Comparison of ENCODE assay signal across 8 mouse cellular contexts in genomic region chr13:46571961-46572647, GRCm38 (mm10).
A peak's percentile ranks its signal among the peaks of the same experiment; 100 is the strongest.
DNase-seq lines count a peak whose midpoint lies in the region; ATAC-seq and TF ChIP-seq lines count a peak whose summit lies in the region.

No protein-coding gene starts in this region.

- intact Hi-C loops in heart, postnatal 36 days (cut with DNase I), result loop anchor here (5.0 kb wide), 2 partner anchors 50 to 145 kb away; no protein-coding TSS in a partner anchor

- no peaks in the 10 kb centered on the region for H3K36me3 ChIP-seq in kidney, embryonic 14.5 days (ENCODE audit: control insufficient read depth, insufficient read depth, low read length)

- no peak for DNase-seq in kidney, postnatal 36 days
- DNase-seq in brain, embryonic 18.5 days (ENCODE audit: low read depth, low spot score), result peak; percentile 65
- DNase-seq in frontal cortex, postnatal 14 days (ENCODE audit: low spot score in 2 of 2), result peak; percentile 34 to 41
- DNase-seq in heart, postnatal 36 days, result peak; percentile 44 to 67
- peak; percentile 5 for DNase-seq in lung, adult 2 months
- peak; percentile 31 for DNase-seq in right cerebral cortex, postnatal 25 days

- H3K4me1 ChIP-seq in kidney, embryonic 14.5 days (ENCODE audit: control insufficient read depth, insufficient read depth, low read length), result peaks cover 12% of the 10 kb centered on the region; the same call in 1 of the 2 replicates
- H3K4me1 ChIP-seq in lung, adult 2 months (ENCODE audit: control insufficient read depth, insufficient read depth, low read length), result peaks cover 12% of the 10 kb centered on the region

- no peak for TF ChIP-seq CTCF in lung, adult 2 months (IDR thresholded peaks at IDR 0.05; ENCODE audit: insufficient read depth, low read length)

- no peak for TF ChIP-seq POLR2A in lung, adult 2 months (IDR thresholded peaks at IDR 0.05; ENCODE audit: borderline replicate concordance, extremely low read depth, low read depth, low read length)

- peak overlapping the region; percentile 12; the same call in 1 of the 2 replicates for H3K4me2 ChIP-seq in kidney, embryonic 14.5 days (replicated peaks; ENCODE audit: low read depth, low read length)

- no peak overlapping the region for H3K9ac ChIP-seq in kidney, embryonic 14.5 days (ENCODE audit: low read depth, low read length)

- H3K9me3 ChIP-seq in kidney, embryonic 14.5 days (ENCODE audit: control insufficient read depth, low read length), result no peaks in the 10 kb centered on the region

- no peaks in the 10 kb centered on the region for H3K27me3 ChIP-seq in kidney, embryonic 14.5 days (ENCODE audit: control insufficient read depth, insufficient read depth, low read length)

- H3K27ac ChIP-seq in kidney, embryonic 14.5 days (ENCODE audit: low read depth, low read length), result no peak overlapping the region

- ATAC-seq in kidney, embryonic 14.5 days (ENCODE audit: low FRiP score, low TSS enrichment), result no peak
- ATAC-seq in megakaryocyte-erythroid progenitor cell, adult 5-6 weeks (replicated peaks; ENCODE audit: low FRiP score, low TSS enrichment, poor library complexity, severe bottlenecking), result no peak

- WGBS in kidney, embryonic 14.5 days, result 52% methylated on average over 11 of the region's 11 CpGs
- WGBS in lung, adult 2 months, result 28% methylated on average over 11 of the region's 11 CpGs

- no peak overlapping the region for H3K4me3 ChIP-seq in kidney, embryonic 14.5 days (ENCODE audit: low read length)
- no peak overlapping the region for H3K4me3 ChIP-seq in lung, adult 2 months (replicated peaks; ENCODE audit: extremely low read depth, low read depth, low read length)

Comparison
In these comparisons a context has a peak if more than half of its experiments do, and no peak if none do; other contexts are left out.
1. DNase-seq: peak in brain, embryonic 18.5 days (single experiment), frontal cortex, postnatal 14 days (2 of 2), heart, postnatal 36 days (2 of 2), lung, adult 2 months (single experiment) and right cerebral cortex, postnatal 25 days (single experiment); none in kidney, postnatal 36 days (0 of 2).